Mouse (Mus musculus) stomach, embryonic 14.5 days (tissue): ENCODE data around the gene Alg14. TPM values are rescaled to one million over a fixed set of nuclear protein-coding genes. Genes with fewer than 3 reads are reported as not detected.

Experiments
- ATAC-seq: fragments of 200-750 bp; cut with Nextera tagmentation; 2 replicates; pipeline ENCODE4 v1.8.0; 2017; ENCODE audit warnings: low read depth, moderate TSS enrichment; ENCODE audit not compliant: insufficient number of reproducible peaks, insufficient read depth, low FRiP score
- H3K27ac ChIP-seq: fragments of 300-500 bp; sonication (generic); 2 replicates; pipeline ENCODE4 v1.5.1; 2014; ENCODE audit warnings: mild to moderate bottlenecking, low read length, moderate library complexity, mixed read lengths
- H3K27me3 ChIP-seq: fragments of 300-500 bp; sonication (generic); 2 replicates; pipeline ENCODE4 v1.6.1; 2014; ENCODE audit warnings: low read length, control low read depth, mixed read lengths; ENCODE audit not compliant: control insufficient read depth, insufficient read depth
- H3K36me3 ChIP-seq: fragments of 300-500 bp; sonication (generic); 2 replicates; pipeline ENCODE4 v1.6.1; 2014; ENCODE audit warnings: mild to moderate bottlenecking, control low read depth, low read length, moderate library complexity, mixed read lengths; ENCODE audit not compliant: control insufficient read depth, insufficient read depth
- H3K4me1 ChIP-seq: fragments of 300-500 bp; sonication (generic); 2 replicates; pipeline ENCODE4 v1.6.1; 2014; ENCODE audit warnings: low read length, control low read depth, mixed read lengths; ENCODE audit not compliant: control insufficient read depth, insufficient read depth
- H3K4me2 ChIP-seq: fragments of 300-500 bp; sonication (generic); replicated peaks from 2 replicates; pipeline ENCODE4 v1.6.1; 2014; ENCODE audit warnings: low read depth, low read length, control low read depth
- H3K4me3 ChIP-seq: fragments of 300-500 bp; sonication (generic); 2 replicates; pipeline ENCODE4 v1.5.1; 2014; ENCODE audit warnings: low read depth, low read length, control low read depth
- H3K9ac ChIP-seq: fragments of 300-500 bp; sonication (generic); replicated peaks from 2 replicates; pipeline ENCODE4 v1.6.1; 2014; ENCODE audit warnings: low read depth, mild to moderate bottlenecking, control low read depth, low read length, moderate library complexity, mixed read lengths
- H3K9me3 ChIP-seq: fragments of 300-500 bp; sonication (generic); 2 replicates; pipeline ENCODE4 v1.6.1; 2016; ENCODE audit warnings: low read depth, low read length, control low read depth; ENCODE audit not compliant: control insufficient read depth
- WGBS: fragments of 180-500 bp; shearing (Covaris S2); extraction: QIAGEN DNeasy Blood & Tissue Kit; methylation state at CpG from one replicate; pipeline ENCODE4 v1.1.7; 2014; 5-methylcytosine and 5-hydroxymethylcytosine counted together
- polyA plus RNA-seq: library from polyadenylated mRNA; unstranded; fragments of >200 nt; fragmentation: Nextera tagmentation; extraction: Ambion mirVana; gene quantifications from 2 replicates; pipeline ENCODE4 v1.2.1, GENCODE M21; 2014

Gene Alg14
- polyA plus RNA-seq, 1 experiment from 2014 or later = 54.1 TPM

DNA sequence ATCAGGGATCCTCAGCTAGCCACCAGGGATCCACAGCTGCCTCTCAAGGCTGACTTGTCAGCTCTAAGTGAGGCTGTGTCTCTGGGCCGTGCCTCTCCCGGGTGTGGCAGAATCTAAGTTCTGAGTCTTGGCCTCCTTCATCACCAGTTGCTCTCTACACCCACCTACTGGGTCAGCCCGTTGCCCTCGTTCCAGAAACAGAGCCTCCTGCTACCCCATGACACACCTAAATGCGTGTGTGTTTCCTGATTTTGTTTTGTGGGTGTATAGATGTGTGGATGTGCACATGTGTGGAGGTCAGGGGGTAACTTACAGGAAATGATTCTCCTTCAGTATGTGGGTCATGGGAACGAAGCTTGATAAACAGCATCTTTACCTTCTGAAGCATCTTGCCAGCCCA, 20.9 kb downstream of the Alg14 start:
- H3K27me3 ChIP-seq = no peaks in the 10 kb centered on the region
- peaks cover 5% of the 10 kb centered on the region; the same call in 1 of the 2 replicates for H3K4me1 ChIP-seq
- H3K4me2 ChIP-seq = no peak overlapping the region
- no peak overlapping the region for H3K27ac ChIP-seq
- H3K4me3 ChIP-seq = no peak overlapping the region
- no peak overlapping the region for H3K9ac ChIP-seq
- no peaks in the 10 kb centered on the region; the same call in 1 of the 2 replicates for H3K36me3 ChIP-seq
- 79% methylated on average over 6 of the region's 6 CpGs for WGBS
- H3K9me3 ChIP-seq = no peaks in the 10 kb centered on the region; the same call in 1 of the 2 replicates
- ATAC-seq = no peak; the same call in 1 of the 2 replicates

DNA sequence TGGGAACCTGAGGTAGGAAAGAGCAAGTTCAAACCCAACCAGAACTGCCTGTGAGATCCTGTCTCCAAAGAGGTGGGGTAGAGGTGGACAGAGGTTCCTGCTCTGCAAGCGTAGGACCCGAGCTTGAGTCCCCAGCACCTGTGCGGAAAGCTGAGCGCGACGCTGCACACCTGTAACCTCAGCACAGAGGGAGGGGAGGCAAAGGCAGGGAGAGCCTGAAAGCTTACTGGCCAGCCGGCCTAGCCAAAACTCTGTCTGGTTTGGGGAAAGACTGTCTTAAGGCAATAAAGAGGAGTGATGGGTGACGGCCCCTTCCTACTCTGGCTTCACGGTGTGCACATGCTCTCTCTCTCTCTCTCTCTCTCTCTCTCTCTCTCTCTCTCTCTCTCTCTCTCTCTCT, 21.4 kb downstream of the Alg14 start:
- ATAC-seq = 0 out of 2 replicates have a peak, but pooled peaks have one; percentile 11
- Histone ChIP-seq H3K9me3 (no peaks in the 10 kb centered on the region; the same call in 1 of the 2 replicates), H3K36me3 (no peaks in the 10 kb centered on the region; the same call in 1 of the 2 replicates), H3K4me1 (peaks cover 5% of the 10 kb centered on the region; the same call in 1 of the 2 replicates), H3K4me2 (no peak overlapping the region), H3K4me3 (no peak overlapping the region), H3K9ac (no peak overlapping the region), H3K27me3 (no peaks in the 10 kb centered on the region), H3K27ac (no peak overlapping the region)
- 49% methylated on average over 9 of the region's 9 CpGs for WGBS

DNA sequence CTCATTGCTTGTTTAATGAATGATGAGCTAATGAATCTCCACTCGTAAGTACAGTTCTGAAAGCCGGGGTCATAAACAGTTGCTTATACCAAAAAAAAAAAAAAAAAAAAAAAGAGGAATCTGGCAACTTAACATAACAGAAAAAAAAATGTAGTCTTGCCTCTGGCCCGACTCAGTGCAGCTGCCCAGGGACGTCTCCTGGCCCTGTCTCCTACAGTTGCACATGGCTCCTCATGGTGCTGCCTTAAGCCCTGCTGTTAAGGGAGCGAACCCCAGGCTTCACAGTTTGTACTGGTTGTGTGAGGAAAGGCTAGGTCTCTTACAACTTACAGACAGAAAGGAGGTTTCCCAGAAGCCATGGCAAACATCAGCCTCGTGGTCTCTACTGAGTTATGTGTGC, 22.6 kb downstream of the Alg14 start:
- H3K4me1 ChIP-seq = peaks cover 5% of the 10 kb centered on the region; the same call in 1 of the 2 replicates
- H3K27me3 ChIP-seq = no peaks in the 10 kb centered on the region
- no peak overlapping the region for H3K4me2 ChIP-seq
- no peak overlapping the region for H3K4me3 ChIP-seq
- no peaks in the 10 kb centered on the region; the same call in 1 of the 2 replicates for H3K9me3 ChIP-seq
- H3K27ac ChIP-seq = no peak overlapping the region
- no peaks in the 10 kb centered on the region; the same call in 1 of the 2 replicates for H3K36me3 ChIP-seq
- H3K9ac ChIP-seq = no peak overlapping the region
- 62% methylated on average over 6 of the region's 6 CpGs for WGBS
- ATAC-seq = no peak

DNA sequence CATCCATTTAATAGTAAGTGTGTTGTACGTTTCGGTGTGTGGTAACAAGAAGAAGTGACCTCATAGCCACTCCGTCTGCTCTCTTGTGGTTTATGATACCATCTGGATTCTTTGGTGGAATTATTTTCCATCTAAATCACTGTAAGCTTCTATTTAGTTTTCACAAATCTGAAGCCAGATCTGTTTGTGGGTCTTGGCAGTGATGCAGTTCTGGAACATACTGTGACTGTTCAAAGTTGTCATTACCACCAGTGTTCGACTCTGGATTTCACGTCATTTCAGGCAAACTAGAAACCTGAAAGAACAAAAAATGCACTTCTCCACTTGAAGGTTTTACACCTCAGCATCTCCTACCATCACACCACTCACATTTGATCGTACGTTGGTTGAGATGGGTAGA, 23.9 kb downstream of the Alg14 start:
- Histone ChIP-seq H3K9ac (no peak overlapping the region), H3K4me2 (no peak overlapping the region), H3K9me3 (no peaks in the 10 kb centered on the region; the same call in 1 of the 2 replicates), H3K27ac (no peak overlapping the region), H3K4me3 (no peak overlapping the region), H3K36me3 (no peaks in the 10 kb centered on the region; the same call in 1 of the 2 replicates), H3K4me1 (peaks cover 5% of the 10 kb centered on the region; the same call in 1 of the 2 replicates), H3K27me3 (no peaks in the 10 kb centered on the region)
- no peak for ATAC-seq
- 93% methylated on average over 7 of the region's 7 CpGs for WGBS

DNA sequence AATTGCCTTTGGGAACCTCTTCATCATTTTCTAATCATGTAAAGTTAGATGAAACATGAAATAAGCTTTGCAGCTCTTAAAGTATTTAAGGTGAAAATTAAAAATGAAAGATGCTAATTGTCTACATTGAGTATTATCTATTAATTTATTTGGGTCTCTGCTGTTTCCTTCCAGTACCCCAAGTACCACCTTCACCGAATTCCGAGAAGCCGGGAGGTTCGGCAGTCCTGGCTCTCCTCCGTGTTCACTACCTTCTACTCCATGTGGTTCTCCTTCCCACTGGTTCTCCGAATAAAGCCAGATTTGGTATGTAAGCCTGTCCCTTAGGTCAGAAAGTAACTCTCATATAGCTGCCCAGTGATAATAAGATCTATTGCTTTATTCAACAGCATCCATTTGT, 28.3 kb downstream of the Alg14 start:
- Histone ChIP-seq H3K4me3 (no peak overlapping the region), H3K36me3 (peaks cover 3% of the 10 kb centered on the region; the same call in 1 of the 2 replicates)

DNA sequence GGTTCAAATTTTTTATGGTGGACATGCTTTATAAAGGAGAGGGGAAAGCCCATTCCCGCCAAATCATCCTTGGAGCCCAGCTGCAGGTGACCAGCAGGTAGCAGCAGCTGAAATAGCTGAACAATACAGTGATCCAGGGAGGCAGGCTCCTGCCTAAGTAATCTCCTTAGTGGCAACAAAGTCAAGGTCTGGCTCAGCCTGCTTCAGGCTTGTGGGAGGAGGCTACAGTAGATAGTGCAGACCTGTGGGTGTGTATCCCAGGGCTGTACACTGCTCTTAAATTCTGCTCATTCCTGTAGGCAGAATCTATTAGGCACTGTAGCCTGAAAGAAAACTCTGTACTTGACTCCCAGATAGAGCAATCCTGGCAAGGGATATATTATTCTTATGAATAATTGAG, 29.3 kb downstream of the Alg14 start:
- H3K27me3 ChIP-seq = no peaks in the 10 kb centered on the region
- no peak overlapping the region for H3K9ac ChIP-seq
- no peak overlapping the region for H3K4me3 ChIP-seq
- peaks cover 3% of the 10 kb centered on the region; the same call in 1 of the 2 replicates for H3K36me3 ChIP-seq
- H3K27ac ChIP-seq = no peak overlapping the region
- H3K4me1 ChIP-seq = no peaks in the 10 kb centered on the region
- H3K9me3 ChIP-seq = no peaks in the 10 kb centered on the region
- no peak for ATAC-seq
- H3K4me2 ChIP-seq = no peak overlapping the region
- WGBS = 96% methylated on average over 1 of the region's 1 CpGs

More for the DNA sequence above, 28.3 kb downstream of the Alg14 start:
- Histone ChIP-seq H3K27ac (no peak overlapping the region), H3K9me3 (no peaks in the 10 kb centered on the region; the same call in 1 of the 2 replicates), H3K9ac (no peak overlapping the region), H3K4me2 (no peak overlapping the region), H3K4me1 (no peaks in the 10 kb centered on the region), H3K27me3 (no peaks in the 10 kb centered on the region)
- WGBS = 85% methylated on average over 6 of the region's 6 CpGs
- no peak for ATAC-seq

DNA sequence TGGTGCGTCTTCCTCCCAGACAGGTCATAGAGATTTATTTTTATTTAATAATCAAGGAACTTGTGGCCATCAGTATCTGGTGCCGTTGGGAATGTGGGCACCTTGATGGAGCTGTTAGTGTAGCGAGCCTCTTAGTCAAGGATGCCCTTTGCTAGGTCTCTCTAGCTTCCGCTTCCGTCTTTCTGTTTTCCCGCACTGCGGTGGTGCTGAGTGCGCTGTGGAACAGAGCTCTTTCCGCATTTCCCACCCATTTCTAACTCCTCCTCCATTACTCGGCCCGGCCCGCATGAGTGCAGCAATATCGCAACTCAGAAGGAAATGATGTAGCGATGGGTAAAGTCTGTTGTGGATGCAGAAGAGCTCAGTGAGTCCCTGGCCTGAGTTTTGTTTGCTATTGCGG, 31.8 kb downstream of the Alg14 start:
- Histone ChIP-seq H3K27ac (no peak overlapping the region), H3K27me3 (no peaks in the 10 kb centered on the region), H3K4me1 (no peaks in the 10 kb centered on the region), H3K9me3 (no peaks in the 10 kb centered on the region), H3K36me3 (peaks cover 3% of the 10 kb centered on the region; the same call in 1 of the 2 replicates), H3K9ac (no peak overlapping the region), H3K4me2 (no peak overlapping the region), H3K4me3 (no peak overlapping the region)
- 94% methylated on average over 15 of the region's 15 CpGs for WGBS
- no peak for ATAC-seq

DNA sequence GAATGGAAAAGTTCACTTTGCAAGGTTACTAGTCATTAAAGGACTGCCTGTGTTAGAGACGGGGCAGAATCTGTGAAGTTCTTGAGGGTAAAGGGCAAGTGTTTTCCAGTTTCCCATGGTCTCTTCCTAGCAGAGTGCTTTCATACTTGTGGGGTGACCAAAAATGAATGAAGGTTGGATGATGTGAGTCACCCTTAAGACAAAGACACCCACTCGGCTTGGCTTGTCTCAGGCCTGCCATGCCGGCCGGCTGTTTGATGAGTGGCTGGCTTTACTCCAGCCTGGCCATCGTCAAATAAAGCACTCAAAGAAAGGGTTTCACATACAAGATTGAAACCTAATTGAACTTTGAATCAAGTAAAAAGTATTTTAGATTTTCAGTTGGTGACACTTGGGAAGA, 35.8 kb downstream of the Alg14 start:
- H3K9me3 ChIP-seq = no peaks in the 10 kb centered on the region
- H3K4me3 ChIP-seq = no peak overlapping the region
- no peaks in the 10 kb centered on the region for H3K36me3 ChIP-seq
- H3K27ac ChIP-seq = no peak overlapping the region
- H3K27me3 ChIP-seq = no peaks in the 10 kb centered on the region
- H3K9ac ChIP-seq = no peak overlapping the region
- 71% methylated on average over 5 of the region's 5 CpGs for WGBS
- peaks cover 4% of the 10 kb centered on the region; the same call in 1 of the 2 replicates for H3K4me1 ChIP-seq
- no peak for ATAC-seq
- H3K4me2 ChIP-seq = no peak overlapping the region

DNA sequence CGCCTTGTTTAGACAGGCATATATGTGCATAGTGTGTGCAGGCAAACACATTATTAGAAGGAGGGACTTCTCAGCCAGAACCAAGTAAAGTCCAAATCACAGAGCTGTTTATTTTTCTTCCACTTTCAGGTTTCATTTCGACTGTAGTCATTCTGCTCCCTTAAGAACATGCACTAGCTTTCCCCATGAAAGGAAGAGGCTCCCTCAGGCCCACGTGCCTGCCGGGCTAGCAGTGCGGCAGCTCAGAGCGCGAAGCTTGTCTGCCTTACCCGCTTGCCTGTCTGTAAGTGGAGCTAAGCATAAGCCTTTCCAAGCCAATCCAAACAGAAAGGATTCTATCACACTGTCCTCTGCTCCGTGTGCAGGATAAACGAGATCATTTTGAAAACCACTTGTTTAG, 38.1 kb downstream of the Alg14 start:
- Histone ChIP-seq H3K27me3 (no peaks in the 10 kb centered on the region), H3K4me3 (no peak overlapping the region), H3K9ac (no peak overlapping the region), H3K4me2 (no peak overlapping the region), H3K36me3 (no peaks in the 10 kb centered on the region), H3K27ac (no peak overlapping the region), H3K4me1 (peaks cover 4% of the 10 kb centered on the region; the same call in 1 of the 2 replicates), H3K9me3 (no peaks in the 10 kb centered on the region)
- 50% methylated on average over 10 of the region's 10 CpGs for WGBS
- no peak for ATAC-seq
